Mouse (Mus musculus) left cerebral cortex, postnatal 10 days (tissue): ENCODE data around the gene Ttc27. TPM values are rescaled to one million over a fixed set of nuclear protein-coding genes. Genes with fewer than 3 reads are reported as not detected.
"Not testable (repeated sequence)": the region's sequence is repeated elsewhere in the genome, so short reads cannot be mapped to it uniquely, and the experiment has no call there.

Experiments
- DNase-seq, 2 experiments: peaks; one replicate each; pipeline ENCODE4 v3.0.0; 2021 to 2022; ENCODE audit warnings: low spot score in 2 of 2, mixed read lengths in 1 of 2; ENCODE audit errors: extremely low spot score in 1 of 2
- intact Hi-C: fragments of 180-260 bp; cut with DNase I; formaldehyde crosslinking; loops from one replicate; pipeline ENCODE4 v1.15.1; 2025
- total RNA-seq, 2 experiments: library from RNA; stranded (reverse); gene quantifications; 2 replicates each; pipeline ENCODE4 v1.2.3; 2021

Ttc27 gene
- 10 to 100 TPM; 28.9 to 33.5 TPM for total RNA-seq

DNA sequence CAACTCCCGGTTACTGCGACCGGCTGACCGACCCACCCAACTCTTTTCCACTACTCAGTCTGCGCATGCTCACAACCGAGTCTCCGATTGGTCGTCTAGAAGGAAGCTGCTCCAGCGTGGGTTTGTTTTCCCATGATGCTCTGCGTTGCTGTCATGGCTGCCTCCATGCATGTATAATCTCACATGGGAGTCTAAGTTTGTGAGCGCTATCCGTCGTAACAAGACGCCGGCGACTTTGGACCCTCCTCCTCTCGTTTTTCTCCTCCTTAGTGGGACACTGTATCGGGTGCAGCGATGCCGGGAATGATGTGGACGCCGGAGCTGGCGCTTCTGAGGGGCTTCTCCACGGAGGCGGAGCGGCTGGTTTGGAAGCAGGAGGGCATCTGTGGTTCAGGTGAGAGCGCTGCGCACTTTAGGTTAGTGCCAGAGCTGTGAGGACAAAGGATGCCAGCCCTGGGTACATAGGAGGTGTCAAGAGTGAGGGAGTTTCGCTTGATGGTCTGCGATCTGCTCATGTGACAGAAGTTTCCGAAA is at the start of gene Ttc27:
Gene Ttc27, plus strand, starts transcription at position 115 of the 534 bp plus-strand sequence.
- intact Hi-C loops, result no loop called here

DNA sequence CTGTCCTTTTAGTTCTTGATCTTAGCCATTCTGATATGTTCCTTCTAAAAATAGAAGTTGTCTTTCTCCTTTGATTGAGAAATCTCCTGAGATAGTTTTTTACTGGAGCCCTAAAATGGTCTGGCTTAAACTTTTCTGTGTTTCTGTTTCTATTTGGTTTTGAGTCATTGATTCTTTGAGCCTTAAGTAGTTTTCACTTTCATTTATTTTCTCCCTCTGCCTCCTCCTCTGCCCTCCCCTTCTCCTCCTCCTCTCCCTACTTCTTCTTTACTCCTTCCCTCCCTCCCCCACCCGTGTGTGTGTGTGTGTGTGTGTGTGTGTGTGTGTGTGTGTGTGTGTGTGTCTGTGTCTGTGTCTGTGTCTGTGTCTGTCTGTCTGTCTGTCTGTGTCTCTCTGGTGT is 49.5 kb upstream of the Ttc27 start:
- intact Hi-C loops, result loop anchor here (5.0 kb wide), 1 partner anchor 36 kb away; no protein-coding TSS in a partner anchor
- no peak for DNase-seq

More for the DNA sequence above, at the start of gene Ttc27:
- peak; percentile 96 to 98 for DNase-seq

DNA sequence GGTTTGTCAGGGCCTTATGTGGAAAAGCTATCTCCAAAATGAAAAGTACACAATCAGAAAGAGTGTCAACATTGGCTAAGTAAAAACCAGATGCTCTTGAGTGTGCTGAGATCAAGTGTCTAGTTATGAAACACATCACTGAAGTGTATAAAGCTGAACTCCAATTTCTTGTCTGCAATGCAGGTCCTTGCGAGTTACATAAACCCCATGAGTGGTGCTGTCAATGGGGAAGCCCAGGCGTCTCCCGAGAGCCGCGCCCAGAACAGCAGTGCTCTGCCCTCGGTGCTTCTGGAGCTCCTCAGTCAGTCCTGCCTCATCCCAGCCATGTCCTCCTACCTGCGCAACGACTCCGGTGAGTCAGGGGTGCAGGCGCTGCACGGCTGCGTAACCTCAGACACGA is 47.5 kb upstream of the Ttc27 start:
- intact Hi-C loops, result no loop called here
- no peak for DNase-seq

DNA sequence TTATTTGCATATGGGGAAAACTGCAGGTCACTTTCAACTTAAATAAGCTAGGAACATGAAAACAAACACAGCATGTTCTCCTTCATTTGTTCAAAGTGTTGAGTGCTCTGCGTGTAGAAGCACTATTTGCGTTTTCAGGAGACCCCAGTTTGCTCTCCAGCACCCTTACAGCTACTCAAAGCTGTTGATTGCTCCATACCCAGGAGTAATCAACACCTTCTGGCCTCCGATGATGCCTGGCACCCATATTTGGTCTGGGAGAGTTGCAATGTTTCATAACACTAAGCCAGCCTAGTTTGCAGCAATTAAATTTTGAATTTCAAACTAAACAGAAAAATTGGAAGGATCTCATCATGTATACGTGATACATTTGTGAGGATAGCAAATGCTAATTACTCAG is 45.1 kb upstream of the Ttc27 start:
- no peak for DNase-seq
- intact Hi-C loops, result no loop called here

DNA sequence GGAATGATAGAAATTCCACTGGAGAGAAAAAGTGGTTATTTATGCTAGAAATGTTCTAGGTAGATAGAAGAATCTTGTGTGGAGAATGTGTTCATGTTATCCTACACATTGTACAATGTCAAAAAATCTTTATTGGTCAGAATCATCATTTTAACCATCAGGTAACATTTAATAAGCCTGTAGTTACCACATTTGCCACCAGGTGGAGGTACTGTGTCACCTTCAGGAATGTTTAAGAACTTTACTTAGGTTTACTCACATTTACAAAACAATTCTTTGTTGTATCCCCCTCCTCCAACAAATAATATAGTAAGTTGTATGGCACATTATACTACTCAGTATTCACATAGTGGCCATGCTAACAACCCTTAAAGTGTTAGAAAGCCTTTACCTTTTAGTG is 44.3 kb upstream of the Ttc27 start:
- intact Hi-C loops, result no loop called here
- DNase-seq, result peak in 1 of 2 experiments; percentile 11

DNA sequence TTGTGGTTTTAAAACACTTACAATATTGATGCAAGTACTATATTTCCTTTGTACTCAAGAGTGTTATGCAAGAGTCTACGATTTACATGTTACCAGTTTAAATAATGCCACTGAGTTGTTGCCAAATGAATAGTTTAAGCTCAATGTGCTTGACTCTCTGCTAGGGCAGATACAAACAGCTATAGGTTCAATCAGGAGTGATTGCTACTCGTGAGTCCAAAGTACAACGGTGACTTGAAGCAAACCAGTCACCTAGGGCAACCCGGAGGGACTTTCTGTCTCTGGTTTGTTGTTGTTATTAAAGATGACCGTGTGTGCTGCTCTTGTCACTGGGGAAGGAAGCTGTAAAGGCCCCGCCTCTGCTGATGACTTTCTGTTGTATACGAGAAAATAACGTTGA is 39.5 kb upstream of the Ttc27 start:
- no peak for DNase-seq
- intact Hi-C loops, result no loop called here

DNA sequence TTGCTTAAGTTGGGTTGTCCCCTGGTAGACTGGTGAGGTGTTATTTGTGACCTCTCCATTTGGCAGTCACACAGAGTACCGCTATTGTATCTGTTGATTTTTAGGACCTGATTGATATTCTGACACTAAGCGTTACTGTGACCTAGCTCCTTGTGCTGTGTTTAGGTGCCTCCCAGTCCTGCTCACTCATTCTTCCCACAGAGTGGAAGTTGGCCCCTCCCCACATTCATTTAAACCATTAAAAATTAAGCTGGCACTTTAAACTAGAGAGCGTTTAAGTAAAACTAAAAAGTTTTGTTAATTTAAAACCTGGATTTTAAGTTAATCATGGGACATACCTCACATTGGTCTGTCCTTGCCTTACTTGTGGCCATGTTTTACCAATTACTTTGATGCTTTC is 32.6 kb upstream of the Ttc27 start:
- no peak for DNase-seq
- intact Hi-C loops, result no loop called here

DNA sequence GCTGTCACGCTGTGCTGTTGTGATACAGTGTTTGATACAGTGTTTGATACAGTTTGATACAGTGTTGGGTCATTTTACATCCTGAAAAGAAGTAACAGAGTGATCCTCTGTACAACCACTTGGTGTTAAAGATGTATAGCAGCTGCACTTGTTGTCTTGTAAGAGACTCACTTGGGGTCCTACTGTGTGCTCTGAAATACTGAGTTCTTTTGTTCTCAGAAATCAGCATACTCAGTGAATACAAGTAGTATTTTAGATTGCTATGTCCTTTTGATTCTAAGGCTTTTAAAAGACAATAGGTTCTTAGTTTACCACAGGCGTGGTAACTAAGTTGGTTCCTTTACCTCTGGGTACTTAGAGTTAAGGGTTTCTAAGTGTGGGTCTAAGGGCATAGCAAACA is 29.0 kb upstream of the Ttc27 start:
- intact Hi-C loops, result no loop called here
- DNase-seq, result no peak

DNA sequence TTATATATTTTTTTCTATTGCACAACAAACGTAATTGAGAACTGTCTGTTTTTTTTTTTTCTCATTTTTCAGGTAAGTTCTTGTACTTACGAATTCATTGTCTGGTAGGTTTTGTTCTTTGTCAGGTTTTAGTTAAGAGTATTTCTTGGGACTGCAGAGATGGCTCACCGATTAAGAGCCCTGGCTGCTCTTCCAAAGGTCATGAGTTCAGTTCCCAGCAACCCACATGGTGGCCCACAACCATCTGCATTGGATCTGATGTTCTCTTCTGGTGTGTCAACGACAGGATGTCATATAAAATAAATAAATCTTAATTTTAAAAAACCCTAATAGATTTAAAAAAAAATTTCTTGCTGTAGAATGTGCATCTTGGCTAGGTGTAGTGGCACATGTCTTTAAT is 28.1 kb upstream of the Ttc27 start:
- intact Hi-C loops, result no loop called here
- DNase-seq, result no peak

DNA sequence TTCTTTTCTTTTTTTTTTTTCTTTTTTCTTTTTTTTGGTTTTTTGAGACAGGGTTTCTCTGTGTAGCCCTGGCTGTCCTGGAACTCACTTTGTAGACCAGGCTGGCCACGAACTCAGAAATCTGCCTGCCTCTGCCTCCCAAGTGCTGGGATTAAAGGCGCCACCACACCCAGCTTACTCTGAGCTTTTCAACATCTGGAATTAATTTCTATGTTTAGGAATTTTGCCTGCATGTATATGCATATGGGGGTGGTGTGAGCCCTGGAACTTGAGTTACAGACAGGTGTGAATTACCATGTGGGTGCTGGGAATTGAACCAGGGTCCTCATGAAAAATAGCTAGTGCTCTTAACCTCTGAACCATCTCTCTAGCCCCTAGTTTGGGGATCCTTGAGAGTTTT is 15.9 kb upstream of the Ttc27 start:
- intact Hi-C loops, DNase-seq: not testable (repeated sequence)

DNA sequence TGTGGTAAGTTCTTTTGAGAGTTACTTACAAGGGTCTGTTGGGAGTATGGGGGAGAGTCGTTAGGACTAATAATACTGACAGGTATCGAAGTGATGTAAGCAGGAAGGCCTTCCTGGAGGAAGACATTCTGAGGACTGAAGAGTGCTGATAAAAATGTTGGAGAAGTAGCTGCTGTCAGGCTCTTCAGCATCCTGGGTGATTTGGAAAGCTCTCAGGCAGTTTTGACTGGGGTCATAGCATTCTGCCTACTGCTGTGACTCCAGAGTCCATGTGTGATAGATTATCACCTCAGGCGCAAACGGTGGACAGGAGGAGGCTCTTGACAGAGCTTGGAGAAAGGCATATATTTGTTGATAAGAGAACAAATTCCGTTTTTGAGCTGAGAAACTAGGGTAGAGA is 12.1 kb upstream of the Ttc27 start:
- no peak for DNase-seq
- intact Hi-C loops, result no loop called here

DNA sequence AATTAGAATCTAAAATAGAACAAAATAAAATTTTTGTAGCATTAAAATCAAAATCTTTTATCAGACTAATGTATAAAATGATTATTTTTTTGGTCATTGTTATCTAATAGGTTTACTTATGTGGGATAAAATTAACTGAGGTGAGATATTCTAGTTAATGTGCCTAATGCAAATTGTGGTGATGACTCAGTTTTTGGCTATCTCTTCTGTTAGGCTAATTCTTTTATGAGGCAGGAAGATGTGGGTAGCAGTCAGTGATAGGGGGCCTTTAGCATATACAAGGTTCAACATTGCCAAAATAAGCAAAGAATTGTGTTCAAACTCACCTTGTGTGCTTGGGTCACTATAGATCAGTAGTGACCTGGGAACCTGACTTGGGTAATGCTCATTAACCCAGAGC is 10.9 kb upstream of the Ttc27 start:
- intact Hi-C loops, result no loop called here
- DNase-seq, result no peak

DNA sequence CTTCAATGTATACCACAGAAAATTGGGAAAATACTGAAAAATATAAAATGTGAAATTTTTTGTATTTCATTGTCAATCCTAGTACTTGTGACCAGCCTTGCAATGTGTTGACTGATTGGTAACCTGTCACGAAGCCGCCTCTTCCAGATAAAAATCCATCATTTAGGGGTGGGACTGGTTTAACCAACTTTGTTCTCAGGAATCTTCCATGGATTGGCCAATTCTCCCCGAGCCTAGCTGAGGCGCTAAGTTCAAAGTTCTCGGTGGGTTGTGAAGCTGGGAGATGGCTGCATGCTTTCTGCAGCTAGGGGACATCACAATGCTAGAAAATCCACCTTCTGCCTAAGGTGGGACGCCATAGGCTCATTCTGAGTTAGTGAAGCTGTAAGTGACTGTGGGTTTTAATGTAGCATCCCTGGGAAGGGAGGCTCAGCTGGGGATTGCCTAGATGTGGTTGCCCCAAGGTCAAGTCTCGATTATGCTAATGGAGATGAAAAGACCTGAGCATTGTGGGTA is 9.8 kb upstream of the Ttc27 start:
- DNase-seq, result no peak
- intact Hi-C loops, result no loop called here

DNA sequence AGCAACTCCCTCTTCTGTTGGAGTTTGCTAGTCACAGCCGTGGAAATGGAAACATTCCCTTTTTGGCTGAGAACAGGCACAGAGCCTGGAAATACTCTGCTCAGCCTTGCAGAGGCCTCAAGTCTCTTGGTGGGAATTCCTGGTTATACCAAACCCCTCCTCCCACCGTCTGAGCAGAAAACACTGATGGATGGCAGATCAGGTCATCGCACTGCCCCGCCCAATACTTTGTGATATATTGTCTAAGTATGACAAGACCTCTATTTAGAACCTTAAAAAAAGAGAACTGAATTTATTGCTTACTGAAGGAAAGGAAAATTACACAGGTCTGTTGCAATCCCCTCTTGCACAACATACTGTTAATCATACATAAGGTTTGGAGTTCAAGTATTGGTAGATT is 6.8 kb upstream of the Ttc27 start:
- intact Hi-C loops, result no loop called here
- no peak for DNase-seq

DNA sequence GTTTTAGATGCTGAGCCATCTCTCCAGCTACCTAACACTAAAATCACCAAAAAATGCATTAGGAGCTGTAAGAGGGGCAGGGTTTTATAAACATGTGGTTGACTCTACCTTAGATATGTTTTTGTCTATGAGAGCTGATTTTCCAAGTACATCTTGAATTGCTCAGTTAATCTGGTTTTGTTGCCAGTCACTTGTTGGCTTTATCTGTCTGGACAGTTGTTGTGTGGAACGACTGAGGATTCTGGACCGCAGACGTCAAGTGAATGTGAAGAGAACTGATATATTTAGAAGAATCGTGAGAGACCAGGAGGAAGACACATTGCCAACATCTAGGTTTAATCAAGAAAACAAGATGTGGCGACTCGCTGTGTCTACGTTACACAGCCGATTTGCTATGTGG is 5.9 kb upstream of the Ttc27 start:
- intact Hi-C loops, result no loop called here
- DNase-seq, result no peak

DNA sequence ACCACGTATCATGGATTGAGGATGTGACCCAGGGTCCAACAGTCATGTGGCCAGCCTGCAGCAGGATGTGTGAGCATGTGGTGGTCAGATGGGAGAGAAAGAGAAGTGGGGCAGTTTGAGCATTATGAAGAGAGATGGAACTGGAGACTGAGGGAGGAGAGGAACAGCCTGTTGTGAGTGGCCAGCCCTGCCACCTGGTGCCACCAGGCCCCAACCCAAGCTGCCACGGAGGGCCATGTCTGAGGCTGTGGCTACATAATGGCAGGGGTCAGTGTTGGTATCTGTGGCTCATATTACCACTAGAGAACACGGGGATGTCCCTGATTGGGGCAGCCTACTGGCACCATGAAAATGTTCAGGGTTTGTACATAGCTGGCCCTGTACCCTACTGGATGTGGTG is 2.4 kb upstream of the Ttc27 start:
- no peak for DNase-seq
- intact Hi-C loops, result no loop called here

DNA sequence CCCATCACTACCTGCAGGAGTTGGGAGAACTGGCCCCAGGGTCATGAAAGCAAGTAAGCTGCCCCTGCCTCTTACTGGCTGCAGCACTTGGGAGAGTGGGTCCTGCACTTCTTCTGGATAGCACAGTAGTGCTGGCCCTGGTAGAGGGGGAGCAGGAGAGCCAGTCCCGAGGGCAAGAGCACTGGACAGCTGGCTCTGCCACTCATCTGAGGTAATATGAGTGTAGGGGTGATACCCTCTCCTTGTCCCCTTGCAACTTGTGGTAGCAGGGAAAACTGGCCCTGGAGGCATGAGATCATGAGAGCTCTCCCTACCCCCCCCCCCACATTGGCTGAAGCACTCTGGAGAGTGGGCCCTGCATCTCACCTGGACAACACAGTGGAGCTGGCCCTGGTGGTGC is 1.8 kb upstream of the Ttc27 start:
- no peak for DNase-seq

DNA sequence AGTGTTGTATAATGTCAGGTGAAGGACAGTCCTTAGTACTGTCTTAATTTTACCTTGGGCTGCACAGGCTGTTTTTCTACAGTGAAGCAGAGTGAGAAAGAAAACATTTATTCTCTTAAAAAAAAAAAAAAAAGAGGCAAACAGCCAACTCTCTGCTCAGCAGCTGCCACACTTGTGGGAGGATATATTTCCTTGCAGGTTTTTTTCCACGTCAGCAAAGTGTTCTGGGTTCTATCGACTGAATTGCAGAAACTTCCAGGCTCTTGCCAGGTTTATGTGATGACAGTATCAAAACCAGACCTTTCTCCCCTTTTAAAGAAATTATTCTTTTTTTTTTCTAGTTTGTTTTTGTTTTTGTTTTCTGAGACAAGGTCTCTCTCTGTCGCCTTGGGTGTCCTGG is 889 bp upstream of the Ttc27 start:
- DNase-seq, result no peak
- intact Hi-C loops, result no loop called here

More for the DNA sequence above, 1.8 kb upstream of the Ttc27 start:
- intact Hi-C loops, result no loop called here

DNA sequence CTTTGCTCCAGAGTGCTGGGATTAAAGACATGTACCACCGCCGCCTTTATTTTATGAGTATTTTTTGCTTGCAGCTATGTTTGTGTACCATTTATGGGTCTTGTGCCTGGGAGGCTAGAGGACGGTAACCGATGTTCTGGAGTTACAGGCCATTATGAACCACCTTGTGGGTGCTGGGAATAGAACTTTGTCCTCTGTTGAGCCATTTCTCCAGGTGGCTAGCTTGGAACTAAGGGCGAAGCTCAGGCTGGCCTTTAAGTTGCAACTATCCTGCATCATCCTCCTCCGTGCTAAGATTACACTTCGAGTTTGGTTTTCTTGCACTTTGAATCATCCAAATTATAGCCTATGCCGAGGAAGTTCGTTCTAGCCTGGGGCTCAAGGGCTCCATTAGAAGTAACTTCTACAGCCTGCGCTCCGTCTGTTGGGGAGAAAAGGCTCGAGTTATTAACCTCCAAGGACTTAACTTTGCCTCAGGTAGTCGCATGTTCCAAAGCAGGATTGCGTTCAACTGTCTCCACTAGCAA is 378 bp upstream of the Ttc27 start:
- intact Hi-C loops, result no loop called here

DNA sequence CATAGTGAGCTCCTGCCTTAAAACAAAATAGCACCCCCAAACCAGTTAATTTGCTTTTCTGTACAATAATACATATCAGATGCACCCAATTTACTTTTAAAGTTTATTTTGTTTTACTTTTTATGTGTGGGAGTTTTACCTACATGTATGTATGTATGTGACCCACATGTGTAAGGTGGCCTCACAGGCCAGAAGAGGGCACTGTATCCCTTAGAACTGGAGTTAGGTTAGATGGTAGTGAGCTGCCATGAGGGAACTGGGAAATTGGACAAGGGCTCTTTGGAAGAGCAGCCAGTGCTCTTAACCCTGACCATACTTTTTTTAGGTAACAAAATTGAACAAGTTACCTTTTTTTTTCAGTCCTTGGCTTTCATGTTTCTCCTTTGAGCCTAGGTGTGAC is 15.3 kb downstream of the Ttc27 start:
- intact Hi-C loops, result loop anchor here (5.0 to 10.0 kb wide), 2 partner anchors 272 to 354 kb away; partner anchors contain the start of gene Ltbp1
- DNase-seq, result no peak

More for the DNA sequence above, 378 bp upstream of the Ttc27 start:
- DNase-seq, result no peak

DNA sequence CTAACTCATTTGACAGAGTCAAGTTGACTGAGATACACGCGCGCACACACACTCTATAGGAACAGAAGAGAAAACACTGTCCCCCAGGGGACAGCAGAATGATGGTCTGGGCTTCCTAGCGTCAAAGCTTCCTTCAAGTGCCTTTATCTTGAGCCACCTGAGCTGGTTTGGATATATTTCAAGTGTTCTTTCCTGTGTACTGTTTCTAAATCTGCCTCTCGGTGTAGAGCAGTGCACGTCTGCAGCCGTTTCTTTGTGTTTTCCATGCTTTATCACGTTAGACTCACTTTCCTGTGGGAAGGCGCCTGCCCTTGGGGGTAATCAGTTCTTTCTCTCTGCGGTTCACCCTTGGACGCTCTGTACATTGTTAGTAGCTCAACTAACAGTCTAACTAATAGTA is 17.9 kb downstream of the Ttc27 start:
- no peak for DNase-seq
- intact Hi-C loops, result loop anchor here (10.0 kb wide), 1 partner anchor 269 kb away; the partner anchor contains the start of gene Ltbp1
